Mouse (Mus musculus) E14TG2a.4 (cell line): ENCODE results near the gene Mink1.

Source experiments
- CTCF ChIP-seq: conservative IDR thresholded peaks from 2 replicates; pipeline ENCODE4 v1.5.1; 2014; ENCODE audit warnings: low read length
- NANOG ChIP-seq: IDR thresholded peaks from 2 replicates; pipeline ENCODE4 v1.6.1; 2014; ENCODE audit warnings: borderline replicate concordance, low read length, mixed read lengths
- POU5F1 ChIP-seq: IDR thresholded peaks from 2 replicates; pipeline ENCODE4 v1.6.1; 2014; ENCODE audit warnings: low read length, borderline replicate concordance

DNA sequence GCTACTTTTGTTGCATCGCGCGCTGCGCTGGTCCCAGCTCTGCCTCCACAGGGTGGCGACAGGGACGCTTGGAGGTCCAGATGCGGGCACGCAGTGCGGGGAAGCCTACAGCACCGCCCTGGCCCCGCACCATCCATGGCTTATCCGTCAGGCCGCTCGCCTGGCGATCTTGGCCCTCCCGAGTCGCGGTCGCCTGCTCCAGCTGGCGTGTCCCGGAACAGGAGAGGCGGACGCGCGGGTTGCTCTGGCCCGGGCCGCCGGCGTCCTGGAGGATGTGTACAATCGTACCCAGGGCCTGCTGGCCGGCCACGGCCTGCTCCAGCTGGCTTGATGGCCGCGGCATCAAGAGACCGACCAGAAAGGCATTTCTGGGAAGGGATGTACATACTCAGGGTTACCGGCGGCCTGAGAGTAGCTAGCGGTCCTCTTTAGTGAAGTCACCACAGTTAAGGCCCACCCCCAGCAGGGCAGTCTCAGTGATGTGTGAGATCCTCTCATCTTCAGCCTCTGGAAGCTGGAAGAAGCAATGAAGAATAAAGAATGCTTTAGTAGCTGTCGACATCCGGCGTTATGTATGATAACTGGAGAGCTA, 42.4 kb upstream of the Mink1 start:
- TF ChIP-seq CTCF (no peak), NANOG (no peak), POU5F1 (no peak)
